Mouse (Mus musculus) hindbrain, embryonic 13.5 days (tissue): Measurements from ENCODE around the gene Amelx. TPM values are rescaled to one million over a fixed set of nuclear protein-coding genes. Genes with fewer than 3 reads are reported as not detected.

ENCODE experiments used
- ATAC-seq: fragments of 200-750 bp; cut with Nextera tagmentation; 2 replicates; pipeline ENCODE4 v1.8.0; 2017; ENCODE audit warnings: moderate TSS enrichment; ENCODE audit not compliant: low FRiP score
- H3K27ac ChIP-seq: fragments of 300-500 bp; sonication (generic); 2 replicates; pipeline ENCODE4 v1.5.1; 2015; ENCODE audit warnings: inconsistent platforms, mild to moderate bottlenecking, moderate library complexity
- H3K27me3 ChIP-seq: fragments of 300-500 bp; sonication (generic); 2 replicates; pipeline ENCODE4 v1.6.1; 2015; ENCODE audit warnings: mild to moderate bottlenecking, inconsistent platforms
- H3K36me3 ChIP-seq: fragments of 300-500 bp; sonication (generic); 2 replicates; pipeline ENCODE4 v1.6.1; 2015; ENCODE audit warnings: mild to moderate bottlenecking, inconsistent platforms
- H3K4me1 ChIP-seq: fragments of 300-500 bp; sonication (generic); replicated peaks from 2 replicates; pipeline ENCODE4 v1.6.1; 2015; ENCODE audit warnings: inconsistent platforms
- H3K4me2 ChIP-seq: fragments of 300-500 bp; sonication (generic); 2 replicates; pipeline ENCODE4 v1.6.1; 2015; ENCODE audit warnings: inconsistent platforms, mild to moderate bottlenecking, moderate library complexity
- H3K4me3 ChIP-seq: fragments of 300-500 bp; sonication (generic); 2 replicates; pipeline ENCODE4 v1.5.1; 2015; ENCODE audit warnings: mild to moderate bottlenecking, inconsistent platforms
- H3K9ac ChIP-seq: fragments of 300-500 bp; sonication (generic); 2 replicates; pipeline ENCODE4 v1.6.1; 2015; ENCODE audit warnings: mild to moderate bottlenecking, inconsistent platforms
- H3K9me3 ChIP-seq: fragments of 300-500 bp; sonication (generic); 2 replicates; pipeline ENCODE4 v1.6.1; 2016; ENCODE audit warnings: inconsistent platforms
- WGBS: fragments of 180-500 bp; shearing (Covaris S2); methylation state at CpG from one replicate; pipeline ENCODE4 v1.1.7; 2015; 5-methylcytosine and 5-hydroxymethylcytosine counted together
- polyA plus RNA-seq: library from polyadenylated mRNA; unstranded; fragments of >200 nt; fragmentation: Nextera tagmentation; extraction: Ambion mirVana; gene quantifications from 2 replicates; pipeline ENCODE4 v1.2.1, GENCODE M21; 2015

Gene Amelx
- not detected in 2 replicates for polyA plus RNA-seq

- no peak for ATAC-seq
- no peak within 1 kb of the TSS for H3K4me3 ChIP-seq
- H3K9ac ChIP-seq, result no peak within 1 kb of the TSS
- H3K27me3 ChIP-seq, result peaks cover 15% of the 10 kb centered on the region; the same call in 1 of the 2 replicates
- H3K4me1 ChIP-seq, result no peaks in the 10 kb centered on the region
- H3K4me2 ChIP-seq, result no peak within 1 kb of the TSS
- 90% methylated on average over 5 of the region's 5 CpGs for WGBS
- H3K36me3 ChIP-seq, result no peaks in the 10 kb centered on the region
- no peak within 1 kb of the TSS for H3K27ac ChIP-seq
- no peaks in the 10 kb centered on the region for H3K9me3 ChIP-seq
Observed at GRCm38 (mm10) chrX:169187100-169187499, at the start of gene Amelx. Gene Amelx (minus strand): TSS chrX:169187200.

GRCm38 (mm10) chrX:169222357-169223062 is 35.5 kb upstream of the Amelx start:
- no peak overlapping the region for H3K9ac ChIP-seq
- no peak for ATAC-seq
- no peaks in the 10 kb centered on the region for H3K36me3 ChIP-seq
- no peak overlapping the region for H3K4me2 ChIP-seq
- 89% methylated on average over 3 of the region's 3 CpGs for WGBS
- no peak overlapping the region for H3K27ac ChIP-seq
- no peaks in the 10 kb centered on the region for H3K9me3 ChIP-seq
- peaks cover 22% of the 10 kb centered on the region for H3K27me3 ChIP-seq
- no peak overlapping the region for H3K4me3 ChIP-seq
- H3K4me1 ChIP-seq, result no peaks in the 10 kb centered on the region

- H3K36me3 ChIP-seq, result no peaks in the 10 kb centered on the region
- no peak overlapping the region for H3K9ac ChIP-seq
- no peak overlapping the region for H3K27ac ChIP-seq
- no peaks in the 10 kb centered on the region for H3K9me3 ChIP-seq
- 71% methylated on average over 8 of the region's 8 CpGs for WGBS
- no peaks in the 10 kb centered on the region for H3K4me1 ChIP-seq
- no peak overlapping the region for H3K4me3 ChIP-seq
- H3K4me2 ChIP-seq, result no peak overlapping the region
- no peak for ATAC-seq
- H3K27me3 ChIP-seq, result peaks cover 29% of the 10 kb centered on the region
Observed at GRCm38 (mm10) chrX:169220064-169220463, 33.1 kb upstream of the Amelx start.

- WGBS, result 71% methylated on average over 3 of the region's 3 CpGs
- no peak for ATAC-seq
- no peak overlapping the region for H3K4me3 ChIP-seq
Observed at GRCm38 (mm10) chrX:169210019-169210418, 23.0 kb upstream of the Amelx start.

GRCm38 (mm10) chrX:169178634-169179033 is 8.4 kb downstream of the Amelx start:
- ATAC-seq, result no peak
- peaks cover 20% of the 10 kb centered on the region; the same call in 1 of the 2 replicates for H3K27me3 ChIP-seq
- H3K36me3 ChIP-seq, result no peaks in the 10 kb centered on the region
- H3K9ac ChIP-seq, result no peak overlapping the region
- no peak overlapping the region for H3K4me3 ChIP-seq
- WGBS, result 71% methylated on average over 2 of the region's 2 CpGs
- no peak overlapping the region for H3K27ac ChIP-seq
- no peak overlapping the region for H3K4me2 ChIP-seq
- H3K4me1 ChIP-seq, result no peaks in the 10 kb centered on the region
- no peaks in the 10 kb centered on the region for H3K9me3 ChIP-seq

More at GRCm38 (mm10) chrX:169210019-169210418, 23.0 kb upstream of the Amelx start:
- Histone ChIP-seq H3K9me3 (no peaks in the 10 kb centered on the region), H3K9ac (no peak overlapping the region), H3K4me1 (no peaks in the 10 kb centered on the region), H3K27ac (no peak overlapping the region), H3K27me3 (peaks cover 33% of the 10 kb centered on the region), H3K4me2 (no peak overlapping the region), H3K36me3 (no peaks in the 10 kb centered on the region)

GRCm38 (mm10) chrX:169173796-169174195 is 13.2 kb downstream of the Amelx start:
- Histone ChIP-seq H3K27me3 (peaks cover 26% of the 10 kb centered on the region; the same call in 1 of the 2 replicates), H3K36me3 (no peaks in the 10 kb centered on the region), H3K9ac (no peak overlapping the region), H3K9me3 (no peaks in the 10 kb centered on the region), H3K4me1 (no peaks in the 10 kb centered on the region), H3K27ac (no peak overlapping the region), H3K4me3 (no peak overlapping the region), H3K4me2 (no peak overlapping the region)
- WGBS, result 89% methylated on average over 1 of the region's 1 CpGs
- ATAC-seq, result no peak

- no peak overlapping the region for H3K4me3 ChIP-seq
- no peak overlapping the region for H3K27ac ChIP-seq
- no peak for ATAC-seq
- WGBS, result 88% methylated on average over 2 of the region's 2 CpGs
- no peaks in the 10 kb centered on the region for H3K36me3 ChIP-seq
- no peaks in the 10 kb centered on the region for H3K9me3 ChIP-seq
- peaks cover 21% of the 10 kb centered on the region; the same call in 1 of the 2 replicates for H3K27me3 ChIP-seq
- no peaks in the 10 kb centered on the region for H3K4me1 ChIP-seq
- H3K4me2 ChIP-seq, result no peak overlapping the region
- no peak overlapping the region for H3K9ac ChIP-seq
Observed at GRCm38 (mm10) chrX:169170981-169171380, 16.0 kb downstream of the Amelx start.

- 84% methylated on average over 6 of the region's 6 CpGs for WGBS
- H3K36me3 ChIP-seq, result no peaks in the 10 kb centered on the region
- no peak overlapping the region for H3K4me3 ChIP-seq
- H3K4me1 ChIP-seq, result no peaks in the 10 kb centered on the region
- no peaks in the 10 kb centered on the region for H3K27me3 ChIP-seq
- no peak overlapping the region for H3K27ac ChIP-seq
- no peak for ATAC-seq
- H3K4me2 ChIP-seq, result no peak overlapping the region
- no peak overlapping the region for H3K9ac ChIP-seq
- no peaks in the 10 kb centered on the region for H3K9me3 ChIP-seq
Observed at GRCm38 (mm10) chrX:169158385-169158784, 28.6 kb downstream of the Amelx start.

GRCm38 (mm10) chrX:169153805-169154204 is 33.2 kb downstream of the Amelx start:
- H3K9me3 ChIP-seq, result no peaks in the 10 kb centered on the region
- H3K27me3 ChIP-seq, result peaks cover 6% of the 10 kb centered on the region; the same call in 1 of the 2 replicates
- H3K4me1 ChIP-seq, result no peaks in the 10 kb centered on the region
- no peak overlapping the region for H3K9ac ChIP-seq
- H3K4me2 ChIP-seq, result no peak overlapping the region
- H3K27ac ChIP-seq, result no peak overlapping the region
- ATAC-seq, result no peak
- no peaks in the 10 kb centered on the region for H3K36me3 ChIP-seq
- H3K4me3 ChIP-seq, result no peak overlapping the region

- H3K27ac ChIP-seq, result no peak overlapping the region
- no peaks in the 10 kb centered on the region for H3K36me3 ChIP-seq
- H3K27me3 ChIP-seq, result 0 out of 2 replicates have a peak, but pooled peaks cover 6% of the 10 kb centered on the region
- no peaks in the 10 kb centered on the region for H3K4me1 ChIP-seq
- H3K4me3 ChIP-seq, result no peak overlapping the region
- 89% methylated on average over 9 of the region's 9 CpGs for WGBS
- ATAC-seq, result no peak
- no peaks in the 10 kb centered on the region for H3K9me3 ChIP-seq
- H3K9ac ChIP-seq, result no peak overlapping the region
- no peak overlapping the region for H3K4me2 ChIP-seq
Observed at GRCm38 (mm10) chrX:169140467-169140866, 46.5 kb downstream of the Amelx start.

GRCm38 (mm10) chrX:169139758-169140157 is 47.2 kb downstream of the Amelx start:
- no peaks in the 10 kb centered on the region for H3K4me1 ChIP-seq

More at GRCm38 (mm10) chrX:169139758-169140157, 47.2 kb downstream of the Amelx start:
- Histone ChIP-seq H3K27ac (no peak overlapping the region), H3K9ac (no peak overlapping the region), H3K27me3 (0 out of 2 replicates have a peak, but pooled peaks cover 6% of the 10 kb centered on the region), H3K4me3 (no peak overlapping the region), H3K4me2 (no peak overlapping the region), H3K9me3 (no peaks in the 10 kb centered on the region), H3K36me3 (no peaks in the 10 kb centered on the region)
- WGBS, result 85% methylated on average over 7 of the region's 7 CpGs
- no peak for ATAC-seq
